Mouse (Mus musculus) stomach, postnatal 0 days (tissue): Measurements from ENCODE around the gene Cyp1a2. TPM values are rescaled to one million over a fixed set of nuclear protein-coding genes. Genes with fewer than 3 reads are reported as not detected.
A peak's percentile ranks its signal among the peaks of the same experiment; 100 is the strongest.

Experiments used
- ATAC-seq: fragments of 200-750 bp; cut with Nextera tagmentation; 2 replicates; pipeline ENCODE4 v1.8.0; 2017; ENCODE audit not compliant: low FRiP score, low TSS enrichment
- DNase-seq: peaks from one replicate; pipeline ENCODE4 v3.0.0-alpha.2; 2016; ENCODE audit warnings: low spot score
- H3K27ac ChIP-seq: fragments of 300-500 bp; sonication (generic); replicated peaks from 2 replicates; pipeline ENCODE4 v1.5.1; 2014; ENCODE audit warnings: mild to moderate bottlenecking, control low read depth
- H3K27me3 ChIP-seq: fragments of 300-500 bp; sonication (generic); 2 replicates; pipeline ENCODE4 v1.6.1; 2014; ENCODE audit warnings: low read length; ENCODE audit not compliant: control insufficient read depth, insufficient read depth
- H3K36me3 ChIP-seq: fragments of 300-500 bp; sonication (generic); 2 replicates; pipeline ENCODE4 v1.6.1; 2014; ENCODE audit warnings: low read length, mixed read lengths; ENCODE audit not compliant: control insufficient read depth, insufficient read depth
- H3K4me1 ChIP-seq: fragments of 300-500 bp; sonication (generic); replicated peaks from 2 replicates; pipeline ENCODE4 v1.6.1; 2014; ENCODE audit warnings: antibody characterized with exemption; ENCODE audit not compliant: control insufficient read depth, insufficient read depth
- H3K4me2 ChIP-seq: fragments of 300-500 bp; sonication (generic); replicated peaks from 2 replicates; pipeline ENCODE4 v1.6.1; 2014; ENCODE audit warnings: low read depth, mild to moderate bottlenecking, control low read depth, moderate library complexity
- H3K4me3 ChIP-seq: fragments of 300-500 bp; sonication (generic); 2 replicates; pipeline ENCODE4 v1.5.1; 2014; ENCODE audit warnings: low read depth, low read length, control low read depth
- H3K9ac ChIP-seq: fragments of 300-500 bp; sonication (generic); 2 replicates; pipeline ENCODE4 v1.6.1; 2014; ENCODE audit warnings: mild to moderate bottlenecking, low read length, control low read depth, mixed read lengths
- H3K9me3 ChIP-seq: fragments of 300-500 bp; sonication (generic); 2 replicates; pipeline ENCODE4 v1.6.1; 2016; ENCODE audit warnings: low read length; ENCODE audit not compliant: control insufficient read depth
- CTCF ChIP-seq: IDR thresholded peaks from 2 replicates; pipeline ENCODE4 v1.5.1; 2016; ENCODE audit warnings: antibody characterized with exemption, low read depth, mild to moderate bottlenecking, moderate library complexity
- EP300 ChIP-seq: optimal IDR thresholded peaks from 2 replicates; pipeline ENCODE3; 2016; ENCODE audit warnings: antibody characterized with exemption
- WGBS: fragments of 180-500 bp; shearing (Covaris S2); extraction: QIAGEN DNeasy Blood & Tissue Kit; methylation state at CpG from one replicate; pipeline ENCODE4 v1.1.7; 2014; 5-methylcytosine and 5-hydroxymethylcytosine counted together
- polyA plus RNA-seq: library from polyadenylated mRNA; unstranded; fragments of >200 nt; fragmentation: Nextera tagmentation; extraction: Ambion mirVana; gene quantifications from 2 replicates; pipeline ENCODE4 v1.2.1, GENCODE M21; 2015

The Cyp1a2 gene
- polyA plus RNA-seq, 1 experiment from 2014 or later, result not detected

GRCm38 (mm10) chr9:57650130-57650785 lies 33.2 kb downstream of the Cyp1a2 start:
- TF ChIP-seq EP300 (no peak), CTCF (no peak)
- Histone ChIP-seq H3K27me3 (no peaks in the 10 kb centered on the region), H3K27ac (0 out of 2 replicates have a peak overlapping the region, but pooled peaks have one; percentile 35)

GRCm38 (mm10) chr9:57647286-57648108 lies 36.0 kb downstream of the Cyp1a2 start:
- no peak for DNase-seq
- Histone ChIP-seq H3K4me2 (no peak overlapping the region), H3K9me3 (no peaks in the 10 kb centered on the region), H3K4me1 (peaks cover 7% of the 10 kb centered on the region), H3K36me3 (no peaks in the 10 kb centered on the region; the same call in 1 of the 2 replicates), H3K27ac (0 out of 2 replicates have a peak overlapping the region, but pooled peaks have one; percentile 24), H3K9ac (no peak overlapping the region), H3K27me3 (no peaks in the 10 kb centered on the region), H3K4me3 (no peak overlapping the region)
- TF ChIP-seq CTCF (no peak), EP300 (no peak)
- ATAC-seq, result peak; percentile 8; the same call in 1 of the 2 replicates
- 70% methylated on average over 4 of the region's 4 CpGs for WGBS

More at GRCm38 (mm10) chr9:57650130-57650785, 33.2 kb downstream of the Cyp1a2 start:
- DNase-seq (no peak), ATAC-seq (no peak)
- H3K36me3 ChIP-seq, result no peaks in the 10 kb centered on the region
- no peak overlapping the region for H3K4me3 ChIP-seq
- no peaks in the 10 kb centered on the region for H3K4me1 ChIP-seq
- no peak overlapping the region for H3K9ac ChIP-seq
- no peak overlapping the region for H3K4me2 ChIP-seq
- 86% methylated on average over 6 of the region's 6 CpGs for WGBS
- no peaks in the 10 kb centered on the region for H3K9me3 ChIP-seq

GRCm38 (mm10) chr9:57646551-57647103 lies 36.9 kb downstream of the Cyp1a2 start:
- H3K9me3 ChIP-seq, result no peaks in the 10 kb centered on the region
- H3K9ac ChIP-seq, result no peak overlapping the region
- no peaks in the 10 kb centered on the region; the same call in 1 of the 2 replicates for H3K36me3 ChIP-seq
- H3K4me2 ChIP-seq, result no peak overlapping the region
- H3K27ac ChIP-seq, result no peak overlapping the region
- WGBS, result 71% methylated on average over 12 of the region's 12 CpGs
- peaks cover 7% of the 10 kb centered on the region for H3K4me1 ChIP-seq
- no peak overlapping the region for H3K4me3 ChIP-seq
- DNase-seq (no peak), ATAC-seq (no peak)
- H3K27me3 ChIP-seq, result no peaks in the 10 kb centered on the region
- no peak for TF ChIP-seq EP300
- TF ChIP-seq CTCF, result no peak

DNA sequence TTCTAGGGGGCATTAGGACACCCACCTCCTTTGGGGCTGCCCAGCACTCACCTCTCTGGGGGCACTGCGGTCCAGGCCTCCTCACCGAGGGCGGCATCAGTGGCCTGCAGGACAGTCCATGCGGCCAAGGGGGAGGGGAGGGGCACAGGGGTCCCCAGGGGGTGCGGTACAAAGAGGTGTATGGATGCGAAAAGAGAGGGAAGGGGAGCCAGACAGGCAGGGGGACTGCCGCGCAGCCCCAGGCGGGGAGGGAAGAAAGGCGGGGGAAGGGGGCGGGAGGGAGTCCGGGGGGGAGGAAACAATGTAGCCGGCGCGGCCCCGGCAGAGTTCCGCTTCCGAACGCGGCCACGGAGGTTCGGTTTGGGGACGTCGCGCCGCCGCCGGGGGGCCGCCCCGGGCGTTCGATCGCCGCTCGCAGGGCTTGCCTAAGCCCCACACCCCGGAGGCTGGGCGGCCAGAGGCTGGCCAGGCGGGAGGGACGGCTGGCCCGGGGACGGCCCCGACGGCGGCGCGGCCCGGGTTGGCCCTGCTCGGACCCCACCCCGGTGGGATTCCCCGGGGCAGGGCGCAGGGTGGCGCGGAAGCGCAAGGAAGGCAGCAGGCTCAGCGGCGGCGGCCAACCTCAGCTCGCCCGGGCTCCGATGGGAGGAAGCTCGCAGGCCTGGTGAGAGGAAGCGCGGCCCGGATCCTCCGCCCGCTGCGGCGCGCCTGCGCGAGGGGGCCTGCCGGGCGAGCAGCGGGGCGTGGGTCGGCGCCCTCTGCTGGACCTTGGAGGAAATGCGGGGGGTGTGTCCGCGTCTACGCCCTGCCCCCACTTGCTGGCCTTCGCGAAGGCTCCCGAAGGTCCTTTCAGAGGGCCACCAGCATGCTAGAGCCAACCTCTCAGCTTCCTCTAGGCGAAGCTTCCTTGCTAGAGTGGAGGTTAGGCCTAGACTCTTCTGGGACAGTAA lies 38.3 kb downstream of the Cyp1a2 start:
- peak overlapping the region; percentile 97 for H3K27ac ChIP-seq
- DNase-seq (peak; percentile 95), ATAC-seq (peak; percentile 85)
- H3K9me3 ChIP-seq, result no peaks in the 10 kb centered on the region
- TF ChIP-seq CTCF (peak; percentile 81), EP300 (no peak)
- H3K4me3 ChIP-seq, result peak overlapping the region; percentile 92
- WGBS, result under 1% methylated on average over 58 of the region's 85 CpGs
- peak overlapping the region; percentile 98 for H3K9ac ChIP-seq
- no peaks in the 10 kb centered on the region for H3K27me3 ChIP-seq
- H3K36me3 ChIP-seq, result no peaks in the 10 kb centered on the region; the same call in 1 of the 2 replicates
- peaks cover 12% of the 10 kb centered on the region for H3K4me1 ChIP-seq
- H3K4me2 ChIP-seq, result peak overlapping the region; percentile 94

- DNase-seq, result no peak
- ATAC-seq, result no peak; the same call in 1 of the 2 replicates
- peak overlapping the region; percentile 98 for H3K9ac ChIP-seq
- H3K27me3 ChIP-seq, result no peaks in the 10 kb centered on the region
- under 1% methylated on average over 18 of the region's 18 CpGs for WGBS
- no peaks in the 10 kb centered on the region; the same call in 1 of the 2 replicates for H3K36me3 ChIP-seq
- TF ChIP-seq EP300 (no peak), CTCF (no peak)
- H3K4me2 ChIP-seq, result peak overlapping the region; percentile 94
- H3K9me3 ChIP-seq, result no peaks in the 10 kb centered on the region
- peak overlapping the region; percentile 92 for H3K4me3 ChIP-seq
- peaks cover 13% of the 10 kb centered on the region for H3K4me1 ChIP-seq
- peak overlapping the region; percentile 97 for H3K27ac ChIP-seq
Observed at GRCm38 (mm10) chr9:57644442-57644943, 39.0 kb downstream of the Cyp1a2 start.
